Mouse (Mus musculus) E14TG2a.4 (cell line): ENCODE results near the gene Abca3.

Experiments used
- H3K27me3 ChIP-seq: 2 replicates; pipeline ENCODE4 v1.6.1; 2014; ENCODE audit warnings: low read length, control low read depth; ENCODE audit not compliant: insufficient read depth
- H3K36me3 ChIP-seq: 2 replicates; pipeline ENCODE4 v1.6.1; 2014; ENCODE audit warnings: low read length, control low read depth; ENCODE audit not compliant: insufficient read depth
- H3K4me1 ChIP-seq: replicated peaks from 2 replicates; pipeline ENCODE4 v1.6.1; 2014; ENCODE audit warnings: low read depth, low read length, control low read depth
- H3K4me3 ChIP-seq: replicated peaks from 2 replicates; pipeline ENCODE4 v1.5.1; 2014; ENCODE audit warnings: mild to moderate bottlenecking, low read length
- H3K9me3 ChIP-seq: 2 replicates; pipeline ENCODE4 v1.6.1; 2014; ENCODE audit warnings: low read length, control low read depth
- CTCF ChIP-seq: conservative IDR thresholded peaks from 2 replicates; pipeline ENCODE4 v1.5.1; 2014; ENCODE audit warnings: low read length
- NANOG ChIP-seq: IDR thresholded peaks from 2 replicates; pipeline ENCODE4 v1.6.1; 2014; ENCODE audit warnings: borderline replicate concordance, low read length, mixed read lengths
- POU5F1 ChIP-seq: IDR thresholded peaks from 2 replicates; pipeline ENCODE4 v1.6.1; 2014; ENCODE audit warnings: low read length, borderline replicate concordance

Abca3 gene

GRCm38 (mm10) chr17:24391149-24391548, 39.4 kb downstream of the Abca3 start:
- Histone ChIP-seq H3K36me3 (no peaks in the 10 kb centered on the region), H3K27me3 (no peaks in the 10 kb centered on the region), H3K9me3 (no peaks in the 10 kb centered on the region), H3K4me1 (no peaks in the 10 kb centered on the region; the same call in 1 of the 2 replicates), H3K4me3 (no peak overlapping the region)
- TF ChIP-seq NANOG (no peak), CTCF (peak; percentile 69)

GRCm38 (mm10) chr17:24393527-24393926, 41.8 kb downstream of the Abca3 start:
- Histone ChIP-seq H3K27me3 (no peaks in the 10 kb centered on the region), H3K4me1 (peaks cover 3% of the 10 kb centered on the region; the same call in 1 of the 2 replicates), H3K36me3 (no peaks in the 10 kb centered on the region), H3K4me3 (no peak overlapping the region), H3K9me3 (no peaks in the 10 kb centered on the region)
- TF ChIP-seq CTCF = no peak
- no peak for TF ChIP-seq NANOG
- no peak for TF ChIP-seq POU5F1

- H3K4me3 ChIP-seq = no peak overlapping the region
- H3K9me3 ChIP-seq = no peaks in the 10 kb centered on the region
- TF ChIP-seq NANOG (no peak), POU5F1 (no peak), CTCF (no peak)
- H3K4me1 ChIP-seq = peaks cover 6% of the 10 kb centered on the region; the same call in 1 of the 2 replicates
- H3K36me3 ChIP-seq = no peaks in the 10 kb centered on the region
- H3K27me3 ChIP-seq = no peaks in the 10 kb centered on the region
These were observed 42.7 kb downstream of the Abca3 start for GRCm38 (mm10) chr17:24394456-24394855.

- no peaks in the 10 kb centered on the region for H3K9me3 ChIP-seq
- no peak overlapping the region for H3K4me3 ChIP-seq
- TF ChIP-seq NANOG = no peak
- TF ChIP-seq CTCF = no peak
- TF ChIP-seq POU5F1 = no peak
- H3K4me1 ChIP-seq = peaks cover 6% of the 10 kb centered on the region; the same call in 1 of the 2 replicates
- no peaks in the 10 kb centered on the region for H3K27me3 ChIP-seq
- peaks cover 7% of the 10 kb centered on the region; the same call in 1 of the 2 replicates for H3K36me3 ChIP-seq
These were observed 50.6 kb downstream of the Abca3 start for GRCm38 (mm10) chr17:24402371-24402770.

- no peaks in the 10 kb centered on the region for H3K27me3 ChIP-seq
- H3K4me1 ChIP-seq = no peaks in the 10 kb centered on the region
- no peak overlapping the region for H3K4me3 ChIP-seq
- no peaks in the 10 kb centered on the region for H3K9me3 ChIP-seq
- TF ChIP-seq POU5F1 (no peak), NANOG (no peak), CTCF (no peak)
- peaks cover 38% of the 10 kb centered on the region for H3K36me3 ChIP-seq
These were observed 55.5 kb downstream of the Abca3 start for GRCm38 (mm10) chr17:24407116-24407803.

- H3K36me3 ChIP-seq = peaks cover 57% of the 10 kb centered on the region
- TF ChIP-seq CTCF (0 out of 2 replicates have a peak, but pooled peaks have one; percentile 5), NANOG (no peak), POU5F1 (no peak)
- peaks cover 42% of the 10 kb centered on the region for H3K4me1 ChIP-seq
- no peaks in the 10 kb centered on the region for H3K27me3 ChIP-seq
- peak overlapping the region; percentile 80 for H3K4me3 ChIP-seq
- H3K9me3 ChIP-seq = no peaks in the 10 kb centered on the region
These were observed 61.9 kb downstream of the Abca3 start for GRCm38 (mm10) chr17:24413557-24414211.

DNA sequence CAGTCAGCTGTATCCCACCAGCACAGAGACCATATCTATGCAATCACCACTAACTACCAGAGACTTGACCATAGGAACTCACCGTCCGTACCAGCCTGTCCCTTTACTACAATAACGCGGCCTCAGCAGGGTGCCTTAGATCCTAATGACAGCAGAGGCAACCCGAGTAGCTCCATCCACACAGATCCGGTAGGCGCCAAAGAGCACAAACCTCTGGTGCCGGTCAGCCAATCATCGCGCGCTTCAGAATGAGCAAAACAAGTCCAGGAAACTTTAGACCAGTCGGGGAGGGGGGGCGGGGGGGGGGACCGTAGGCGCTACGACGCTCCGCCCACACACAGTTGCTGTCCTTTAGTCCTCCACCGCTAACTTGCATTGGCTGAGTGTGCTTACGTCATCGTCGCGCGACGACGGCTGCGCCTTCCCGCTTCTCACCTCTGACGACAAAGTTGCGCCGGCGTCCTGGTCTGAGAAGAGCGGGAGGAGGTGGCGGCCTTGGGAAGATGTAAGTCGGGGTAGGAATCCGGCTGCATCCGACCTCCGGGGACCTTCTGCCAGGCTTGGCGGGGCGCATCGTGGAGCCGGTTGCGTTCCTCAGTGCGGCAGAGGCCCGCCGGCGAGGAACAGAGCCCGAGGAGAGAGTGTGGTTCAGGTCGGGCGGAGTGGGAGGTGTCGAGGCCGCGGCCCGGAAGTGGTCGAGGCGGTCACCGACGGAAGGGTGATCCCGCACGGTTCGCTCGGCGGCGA, 62.7 kb downstream of the Abca3 start, which contains the start of gene Rnps1:
Gene Rnps1, plus strand, starts transcription at position 336 of the 747 bp plus-strand sequence.
- Histone ChIP-seq H3K36me3 (peaks cover 58% of the 10 kb centered on the region), H3K27me3 (no peaks in the 10 kb centered on the region), H3K4me1 (peaks cover 49% of the 10 kb centered on the region), H3K4me3 (peak within 1 kb of the TSS; percentile 94), H3K9me3 (no peaks in the 10 kb centered on the region)
- TF ChIP-seq NANOG (no peak), POU5F1 (no peak), CTCF (no peak)

- Histone ChIP-seq H3K4me3 (peak overlapping the region; percentile 94), H3K27me3 (no peaks in the 10 kb centered on the region), H3K9me3 (no peaks in the 10 kb centered on the region), H3K4me1 (peaks cover 55% of the 10 kb centered on the region), H3K36me3 (peaks cover 58% of the 10 kb centered on the region)
- TF ChIP-seq NANOG (no peak), POU5F1 (no peak), CTCF (no peak)
These were observed 63.3 kb downstream of the Abca3 start for GRCm38 (mm10) chr17:24415011-24415410.
